Mouse (Mus musculus) cerebellum, adult 11 months (tissue): ENCODE measurements at regions not wholly inside any gene's neighbourhood (a gene's known extent, or its start where the extent isn't known, plus 50 kb on each side); places are given as distances from the start of the nearest gene placed in this dataset.
"Not testable (repeated sequence)": the region's sequence is repeated elsewhere in the genome, so short reads cannot be mapped to it uniquely, and the experiment has no call there.

ENCODE experiments used
- DNase-seq: peaks from one replicate; pipeline ENCODE4 v3.0.0; 2022

- no peak for DNase-seq
Observed at GRCm38 (mm10) chr16:12703818-12704590, 405.5 kb upstream of the Ercc4 start.

- DNase-seq = no peak
Observed at GRCm38 (mm10) chr16:12706907-12707306, 402.6 kb upstream of the Ercc4 start.

- DNase-seq = not testable (repeated sequence)
Observed at GRCm38 (mm10) chr16:12721368-12721767, 388.1 kb upstream of the Ercc4 start.

- no peak for DNase-seq
Observed at GRCm38 (mm10) chr16:12726043-12726442, 383.4 kb upstream of the Ercc4 start.

GRCm38 (mm10) chr16:12730167-12730730, 379.2 kb upstream of the Ercc4 start:
- not testable (repeated sequence) for DNase-seq

- DNase-seq = no peak
Observed at GRCm38 (mm10) chr16:12731588-12731987, 377.9 kb upstream of the Ercc4 start.

- DNase-seq = no peak
Observed at GRCm38 (mm10) chr16:12742472-12742871, 367.0 kb upstream of the Ercc4 start.

GRCm38 (mm10) chr16:12753181-12753580, 356.3 kb upstream of the Ercc4 start:
- DNase-seq = no peak

GRCm38 (mm10) chr16:12754361-12754760, 355.1 kb upstream of the Ercc4 start:
- no peak for DNase-seq

GRCm38 (mm10) chr16:12758594-12758993, 350.9 kb upstream of the Ercc4 start:
- no peak for DNase-seq

- DNase-seq = no peak
Observed at GRCm38 (mm10) chr16:12764166-12764565, 345.3 kb upstream of the Ercc4 start.

- no peak for DNase-seq
Observed at GRCm38 (mm10) chr16:12764608-12765007, 344.9 kb upstream of the Ercc4 start.

- DNase-seq = no peak
Observed at GRCm38 (mm10) chr16:12766846-12767245, 342.6 kb upstream of the Ercc4 start.

- no peak for DNase-seq
Observed at GRCm38 (mm10) chr16:12768161-12768895, 341.2 kb upstream of the Ercc4 start.

GRCm38 (mm10) chr16:12770482-12770881, 339.0 kb upstream of the Ercc4 start:
- DNase-seq = no peak

- no peak for DNase-seq
Observed at GRCm38 (mm10) chr16:12772535-12772934, 336.9 kb upstream of the Ercc4 start.

GRCm38 (mm10) chr16:12775876-12776275, 333.6 kb upstream of the Ercc4 start:
- no peak for DNase-seq

GRCm38 (mm10) chr16:12779079-12779478, 330.4 kb upstream of the Ercc4 start:
- DNase-seq = no peak

GRCm38 (mm10) chr16:12780635-12781034, 328.8 kb upstream of the Ercc4 start:
- no peak for DNase-seq

GRCm38 (mm10) chr16:12785828-12786227, 323.7 kb upstream of the Ercc4 start:
- DNase-seq = no peak

- DNase-seq = no peak
Observed at GRCm38 (mm10) chr16:12798523-12798922, 311.0 kb upstream of the Ercc4 start.

- no peak for DNase-seq
Observed at GRCm38 (mm10) chr16:12800181-12800580, 309.3 kb upstream of the Ercc4 start.

- no peak for DNase-seq
Observed at GRCm38 (mm10) chr16:12802651-12803050, 306.8 kb upstream of the Ercc4 start.

GRCm38 (mm10) chr16:12807351-12807871, 302.1 kb upstream of the Ercc4 start:
- DNase-seq = no peak
